Mouse (Mus musculus): ENCODE results near the gene Cntnap5a. TPM values are rescaled to one million over a fixed set of nuclear protein-coding genes. Genes with fewer than 3 reads are reported as not detected.

Cntnap5a gene
- 0.43 and 0.60 TPM in 2 replicates for polyA plus RNA-seq (2016; fragmentation: Nextera tagmentation; extraction: Ambion mirVana)

GRCm38 (mm10) chr1:115684518-115685368 is at the start of gene Cntnap5a:
Cntnap5a (plus strand) TSS chr1:115684756.
- Histone ChIP-seq H3K36me3 (no peaks in the 10 kb centered on the region), H3K4me1 (no peaks in the 10 kb centered on the region), H3K9me3 (no peaks in the 10 kb centered on the region), H3K27me3 (no peaks in the 10 kb centered on the region), H3K4me3 (peak within 1 kb of the TSS; percentile 39), H3K27ac (replicated peaks) (no peak within 1 kb of the TSS), H3K4me2 (replicated peaks) (peak within 1 kb of the TSS; percentile 52), H3K9ac (replicated peaks) (peak within 1 kb of the TSS; percentile 47)
- ATAC-seq (ENCODE audit: low FRiP score, low read depth) = peak; percentile 89
- WGBS = 11% methylated on average over 26 of the region's 26 CpGs

DNA sequence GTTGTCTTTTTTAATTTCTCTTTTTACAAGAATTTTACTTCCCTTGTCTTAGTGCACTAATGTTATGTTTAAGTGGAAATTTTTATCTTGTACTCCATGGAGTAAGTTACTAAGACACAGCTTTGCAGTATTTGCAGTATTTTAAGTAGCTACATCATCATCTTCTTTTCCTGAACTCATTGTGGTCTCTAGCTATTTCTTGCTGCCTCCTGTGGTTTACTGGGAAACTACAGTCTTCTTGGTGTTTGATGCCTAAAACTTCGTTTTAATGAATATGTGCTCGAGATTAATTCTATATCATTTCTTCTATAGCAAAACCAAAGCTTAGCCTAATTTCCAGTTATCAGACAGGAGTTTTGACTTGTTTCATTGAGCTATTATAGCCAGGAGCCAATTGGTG is 37.6 kb upstream of the Cntnap5a start:
- H3K9me3 ChIP-seq = no peaks in the 10 kb centered on the region
- 92% methylated on average over 2 of the region's 2 CpGs for WGBS
- ATAC-seq (ENCODE audit: low FRiP score, low read depth) = no peak

GRCm38 (mm10) chr1:115658343-115659064 is 26.1 kb upstream of the Cntnap5a start:
- H3K9ac ChIP-seq (replicated peaks) = no peak overlapping the region
- H3K9me3 ChIP-seq = no peaks in the 10 kb centered on the region
- WGBS = 85% methylated on average over 5 of the region's 5 CpGs
- no peak overlapping the region for H3K4me2 ChIP-seq (replicated peaks)
- H3K27ac ChIP-seq (replicated peaks) = no peak overlapping the region
- ATAC-seq (ENCODE audit: low FRiP score, low read depth) = no peak
- no peaks in the 10 kb centered on the region for H3K4me1 ChIP-seq
- H3K27me3 ChIP-seq = no peaks in the 10 kb centered on the region
- H3K4me3 ChIP-seq = no peak overlapping the region
- H3K36me3 ChIP-seq = no peaks in the 10 kb centered on the region

More for the DNA sequence above, 37.6 kb upstream of the Cntnap5a start:
- Histone ChIP-seq H3K36me3 (no peaks in the 10 kb centered on the region), H3K27ac (replicated peaks) (no peak overlapping the region), H3K4me3 (no peak overlapping the region), H3K9ac (replicated peaks) (no peak overlapping the region), H3K4me2 (replicated peaks) (no peak overlapping the region), H3K4me1 (no peaks in the 10 kb centered on the region), H3K27me3 (no peaks in the 10 kb centered on the region)

DNA sequence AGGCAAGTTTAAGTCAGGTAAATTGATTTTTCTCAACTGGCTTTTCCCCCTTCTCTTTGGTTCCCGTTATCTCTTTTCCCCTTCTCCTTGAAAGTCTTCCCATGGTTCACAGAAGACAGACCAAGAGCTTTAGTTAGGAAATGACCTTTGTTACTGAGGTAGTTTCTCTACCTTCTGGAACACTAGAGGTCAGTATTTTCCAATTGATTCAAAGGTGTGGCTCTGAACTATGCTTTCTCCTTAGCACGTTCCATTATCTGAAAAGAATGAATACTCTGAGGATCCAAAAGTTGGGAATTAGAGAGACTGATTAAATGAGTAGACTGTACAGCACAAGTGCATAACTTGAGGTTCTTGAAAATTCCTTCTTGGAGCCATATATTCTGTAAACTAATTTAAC is 1.9 kb downstream of the Cntnap5a start:
- ATAC-seq (ENCODE audit: low FRiP score, low read depth) = 0 out of 2 replicates have a peak, but pooled peaks have one; percentile 10
- Histone ChIP-seq H3K36me3 (no peaks in the 10 kb centered on the region), H3K27me3 (no peaks in the 10 kb centered on the region), H3K9ac (replicated peaks) (no peak overlapping the region), H3K9me3 (no peaks in the 10 kb centered on the region), H3K4me1 (no peaks in the 10 kb centered on the region), H3K4me3 (no peak overlapping the region), H3K27ac (replicated peaks) (no peak overlapping the region), H3K4me2 (replicated peaks) (no peak overlapping the region)
- 30% methylated on average over 2 of the region's 2 CpGs for WGBS

- ATAC-seq (ENCODE audit: low FRiP score, low read depth) = no peak
- Histone ChIP-seq H3K4me1 (no peaks in the 10 kb centered on the region), H3K9me3 (no peaks in the 10 kb centered on the region), H3K9ac (replicated peaks) (no peak overlapping the region), H3K4me3 (no peak overlapping the region), H3K4me2 (replicated peaks) (no peak overlapping the region), H3K36me3 (no peaks in the 10 kb centered on the region), H3K27ac (replicated peaks) (no peak overlapping the region), H3K27me3 (no peaks in the 10 kb centered on the region)
- WGBS = 66% methylated on average over 2 of the region's 2 CpGs
Observed at GRCm38 (mm10) chr1:115699798-115700197, 15.2 kb downstream of the Cntnap5a start.

DNA sequence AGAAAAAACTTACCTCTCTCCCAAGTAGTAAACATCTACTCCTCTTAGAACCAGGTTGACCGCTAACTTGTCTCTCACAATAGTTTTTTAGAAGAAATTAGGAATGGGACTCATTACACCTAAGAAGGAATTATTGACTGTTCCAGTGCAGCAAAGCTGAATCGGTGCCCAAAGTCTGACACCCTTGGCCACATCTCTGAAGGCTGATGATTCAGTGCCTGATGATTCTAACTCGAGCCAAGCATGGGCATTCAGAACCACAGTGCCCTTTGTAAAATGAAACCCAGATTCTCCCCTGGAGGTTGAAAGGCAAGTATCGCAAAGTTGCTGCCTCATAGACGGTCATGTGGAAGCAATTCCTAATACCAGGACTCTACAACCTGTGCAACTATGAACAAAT is 58.0 kb downstream of the Cntnap5a start:
- Histone ChIP-seq H3K27ac (replicated peaks) (no peak overlapping the region), H3K9ac (replicated peaks) (no peak overlapping the region), H3K4me2 (replicated peaks) (no peak overlapping the region), H3K4me1 (no peaks in the 10 kb centered on the region), H3K27me3 (no peaks in the 10 kb centered on the region), H3K9me3 (no peaks in the 10 kb centered on the region), H3K4me3 (no peak overlapping the region), H3K36me3 (no peaks in the 10 kb centered on the region)
- ATAC-seq (ENCODE audit: low FRiP score, low read depth) = no peak
- WGBS = 84% methylated on average over 5 of the region's 5 CpGs

DNA sequence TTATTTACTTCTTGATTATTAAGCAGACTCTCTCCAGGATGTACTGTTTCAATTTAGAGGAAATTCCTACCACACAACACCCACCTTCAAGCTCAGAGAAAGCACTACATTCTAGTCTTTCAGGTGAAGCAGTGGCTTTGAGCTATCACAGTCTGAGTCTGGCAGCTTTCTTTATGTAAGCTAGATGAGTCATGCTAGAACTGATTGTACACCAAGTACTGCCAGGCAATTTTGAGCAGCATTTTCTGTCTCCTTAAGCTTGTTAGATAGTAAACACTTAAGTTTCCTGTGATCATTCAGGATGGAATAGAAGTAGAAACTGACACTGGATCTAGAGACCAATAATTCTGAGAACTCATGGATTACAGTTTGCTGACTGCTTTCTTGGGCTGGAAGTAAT is 61.0 kb downstream of the Cntnap5a start:
- Histone ChIP-seq H3K27me3 (no peaks in the 10 kb centered on the region), H3K36me3 (no peaks in the 10 kb centered on the region), H3K27ac (replicated peaks) (no peak overlapping the region), H3K4me3 (no peak overlapping the region), H3K9ac (replicated peaks) (no peak overlapping the region), H3K9me3 (no peaks in the 10 kb centered on the region), H3K4me2 (replicated peaks) (no peak overlapping the region), H3K4me1 (no peaks in the 10 kb centered on the region)
- ATAC-seq (ENCODE audit: low FRiP score, low read depth) = no peak

DNA sequence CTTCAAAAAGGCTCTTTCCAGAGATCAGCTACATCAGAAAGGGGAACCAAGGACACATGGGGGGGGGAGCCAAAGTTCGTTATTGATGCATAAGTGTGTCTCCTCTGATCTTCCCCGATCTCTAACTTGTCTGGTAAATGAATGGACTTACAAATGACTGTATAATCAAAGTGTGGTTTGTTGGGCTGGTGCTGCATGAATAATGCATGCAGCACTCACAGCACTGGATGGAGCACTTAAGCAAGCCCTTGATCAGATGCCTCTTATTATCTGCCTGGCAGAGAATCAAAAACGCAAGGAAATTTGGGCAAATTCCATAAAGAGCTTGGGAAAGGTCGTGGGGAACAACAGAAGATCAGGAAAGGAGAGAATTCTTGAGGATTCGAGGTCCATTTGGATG is 100.2 kb downstream of the Cntnap5a start:
- no peaks in the 10 kb centered on the region for H3K27me3 ChIP-seq
- no peak overlapping the region for H3K27ac ChIP-seq (replicated peaks)

GRCm38 (mm10) chr1:115842591-115842990 is 158.0 kb downstream of the Cntnap5a start:
- Histone ChIP-seq H3K4me1 (no peaks in the 10 kb centered on the region), H3K9ac (replicated peaks) (no peak overlapping the region), H3K9me3 (no peaks in the 10 kb centered on the region), H3K4me3 (no peak overlapping the region), H3K4me2 (replicated peaks) (no peak overlapping the region), H3K27ac (replicated peaks) (no peak overlapping the region), H3K36me3 (no peaks in the 10 kb centered on the region), H3K27me3 (no peaks in the 10 kb centered on the region)
- ATAC-seq (ENCODE audit: low FRiP score, low read depth) = no peak
- 86% methylated on average over 4 of the region's 4 CpGs for WGBS

More for the DNA sequence above, 100.2 kb downstream of the Cntnap5a start:
- peak; percentile 83 for ATAC-seq (ENCODE audit: low FRiP score, low read depth)
- no peaks in the 10 kb centered on the region for H3K36me3 ChIP-seq
- peaks cover 6% of the 10 kb centered on the region; the same call in 1 of the 2 replicates for H3K4me1 ChIP-seq
- no peak overlapping the region for H3K4me3 ChIP-seq
- H3K4me2 ChIP-seq (replicated peaks) = no peak overlapping the region
- H3K9me3 ChIP-seq = no peaks in the 10 kb centered on the region
- 36% methylated on average over 5 of the region's 5 CpGs for WGBS
- no peak overlapping the region for H3K9ac ChIP-seq (replicated peaks)

- WGBS = 37% methylated on average over 2 of the region's 2 CpGs
- no peaks in the 10 kb centered on the region for H3K9me3 ChIP-seq
- no peak for ATAC-seq (ENCODE audit: low FRiP score, low read depth)
- no peaks in the 10 kb centered on the region for H3K4me1 ChIP-seq
- no peak overlapping the region for H3K4me3 ChIP-seq
- H3K36me3 ChIP-seq = no peaks in the 10 kb centered on the region
- no peak overlapping the region for H3K9ac ChIP-seq (replicated peaks)
- H3K27me3 ChIP-seq = no peaks in the 10 kb centered on the region
- H3K4me2 ChIP-seq (replicated peaks) = no peak overlapping the region
- H3K27ac ChIP-seq (replicated peaks) = no peak overlapping the region
Observed at GRCm38 (mm10) chr1:115847605-115848004, 163.0 kb downstream of the Cntnap5a start.

DNA sequence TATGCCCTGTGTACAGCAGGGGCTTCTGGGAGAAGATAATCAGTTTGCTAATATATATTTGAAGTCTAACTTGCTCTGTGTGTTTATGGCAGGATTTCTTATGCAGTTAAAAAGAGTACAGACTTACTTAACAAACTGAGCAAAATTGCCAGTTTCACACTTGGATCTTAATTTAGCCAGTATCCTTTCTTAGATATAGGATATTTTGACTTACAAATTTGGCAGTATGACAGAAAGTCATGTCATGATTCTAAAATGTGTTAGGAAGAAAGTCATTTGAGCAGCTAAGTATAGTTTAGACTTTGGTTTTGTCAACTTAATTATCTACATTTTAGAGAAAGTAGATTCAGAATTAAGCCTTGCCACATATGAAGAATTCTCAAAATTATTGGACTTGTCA is 167.7 kb downstream of the Cntnap5a start:
- Histone ChIP-seq H3K27me3 (no peaks in the 10 kb centered on the region), H3K4me1 (no peaks in the 10 kb centered on the region), H3K9me3 (no peaks in the 10 kb centered on the region), H3K4me3 (no peak overlapping the region), H3K36me3 (no peaks in the 10 kb centered on the region), H3K4me2 (replicated peaks) (no peak overlapping the region), H3K27ac (replicated peaks) (no peak overlapping the region), H3K9ac (replicated peaks) (no peak overlapping the region)
- ATAC-seq (ENCODE audit: low FRiP score, low read depth) = no peak

GRCm38 (mm10) chr1:115918396-115918795 is 233.8 kb downstream of the Cntnap5a start:
- 78% methylated on average over 1 of the region's 1 CpGs for WGBS
- Histone ChIP-seq H3K4me3 (no peak overlapping the region), H3K4me2 (replicated peaks) (no peak overlapping the region), H3K9me3 (no peaks in the 10 kb centered on the region), H3K9ac (replicated peaks) (no peak overlapping the region), H3K4me1 (no peaks in the 10 kb centered on the region), H3K36me3 (no peaks in the 10 kb centered on the region), H3K27ac (replicated peaks) (no peak overlapping the region), H3K27me3 (no peaks in the 10 kb centered on the region)
- no peak for ATAC-seq (ENCODE audit: low FRiP score, low read depth)
